Mouse (Mus musculus): ENCODE measurements around the gene Stpg3. TPM values are rescaled to one million over a fixed set of nuclear protein-coding genes. Genes with fewer than 3 reads are reported as not detected.

Stpg3 gene
- polyA plus RNA-seq, 1 experiment from 2014 or later: not detected

- no peak for DNase-seq (ENCODE audit: low spot score)
- H3K4me1 ChIP-seq (replicated peaks; ENCODE audit: control insufficient read depth, insufficient read depth, low read length): peaks cover 5% of the 10 kb centered on the region; the same call in 1 of the 2 replicates
- peak within 1 kb of the TSS; percentile 83 for H3K9ac ChIP-seq (ENCODE audit: low read depth, low read length)
- H3K36me3 ChIP-seq (ENCODE audit: control insufficient read depth, insufficient read depth, low read length): no peaks in the 10 kb centered on the region
- H3K9me3 ChIP-seq (ENCODE audit: control insufficient read depth, low read length): no peaks in the 10 kb centered on the region
- H3K4me2 ChIP-seq (replicated peaks; ENCODE audit: low read depth, low read length): peak within 1 kb of the TSS; percentile 92
- H3K27me3 ChIP-seq (ENCODE audit: control insufficient read depth, insufficient read depth, low read length): no peaks in the 10 kb centered on the region
- peak within 1 kb of the TSS; percentile 85 for H3K4me3 ChIP-seq (ENCODE audit: low read depth, low read length)
- peak within 1 kb of the TSS; percentile 94 for H3K27ac ChIP-seq (ENCODE audit: low read depth, low read length)
- ATAC-seq (ENCODE audit: low FRiP score): no peak
- 0% methylated on average over 17 of the region's 17 CpGs for WGBS
Observed at GRCm38 (mm10) chr2:25224492-25224765, 10.0 kb upstream of the Stpg3 start, which contains the start of gene Tubb4b. Gene Tubb4b (minus strand): TSS chr2:25224702.

- H3K9ac ChIP-seq (ENCODE audit: low read depth, low read length): peak overlapping the region; percentile 83
- peak overlapping the region; percentile 85 for H3K4me3 ChIP-seq (ENCODE audit: low read depth, low read length)
- DNase-seq (ENCODE audit: low spot score): no peak
- no peaks in the 10 kb centered on the region for H3K27me3 ChIP-seq (ENCODE audit: control insufficient read depth, insufficient read depth, low read length)
- H3K4me2 ChIP-seq (replicated peaks; ENCODE audit: low read depth, low read length): peak overlapping the region; percentile 92
- H3K9me3 ChIP-seq (ENCODE audit: control insufficient read depth, low read length): no peaks in the 10 kb centered on the region
- H3K4me1 ChIP-seq (replicated peaks; ENCODE audit: control insufficient read depth, insufficient read depth, low read length): peaks cover 5% of the 10 kb centered on the region; the same call in 1 of the 2 replicates
- ATAC-seq (ENCODE audit: low FRiP score): peak; percentile 39
- WGBS: 2% methylated on average over 53 of the region's 53 CpGs
- peak overlapping the region; percentile 85 for H3K27ac ChIP-seq (ENCODE audit: low read depth, low read length)
- no peaks in the 10 kb centered on the region for H3K36me3 ChIP-seq (ENCODE audit: control insufficient read depth, insufficient read depth, low read length)
Observed at GRCm38 (mm10) chr2:25223681-25224491, 9.4 kb upstream of the Stpg3 start.

DNA sequence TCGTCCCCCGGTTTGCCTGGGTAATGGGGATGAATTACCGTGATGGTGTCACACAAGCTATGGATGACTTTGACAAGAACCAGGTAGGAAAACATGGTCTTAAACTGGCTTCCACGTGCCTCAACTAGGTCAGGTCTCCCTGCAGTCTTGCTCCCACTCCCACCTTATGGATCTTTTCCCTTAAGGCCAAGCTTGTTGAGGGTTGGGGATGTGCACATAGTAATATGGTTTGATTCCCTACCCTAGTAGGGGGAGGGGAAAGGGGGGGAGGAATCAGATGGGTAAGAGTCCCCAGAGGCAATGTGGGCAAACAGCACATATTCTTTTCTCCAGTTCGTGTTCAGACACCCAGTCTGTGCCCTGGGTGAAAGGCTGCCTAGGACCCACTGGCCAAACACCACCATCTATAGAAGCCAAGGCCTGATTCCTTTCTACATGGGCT is 6.9 kb upstream of the Stpg3 start:
- H3K27me3 ChIP-seq (ENCODE audit: control insufficient read depth, insufficient read depth, low read length): no peaks in the 10 kb centered on the region
- no peaks in the 10 kb centered on the region for H3K36me3 ChIP-seq (ENCODE audit: control insufficient read depth, insufficient read depth, low read length)
- DNase-seq (ENCODE audit: low spot score): no peak
- H3K4me3 ChIP-seq (ENCODE audit: low read depth, low read length): no peak overlapping the region
- no peak for ATAC-seq (ENCODE audit: low FRiP score)
- no peak overlapping the region for H3K27ac ChIP-seq (ENCODE audit: low read depth, low read length)
- H3K9me3 ChIP-seq (ENCODE audit: control insufficient read depth, low read length): no peaks in the 10 kb centered on the region
- 80% methylated on average over 5 of the region's 5 CpGs for WGBS
- no peak overlapping the region for H3K4me2 ChIP-seq (replicated peaks; ENCODE audit: low read depth, low read length)
- peaks cover 2% of the 10 kb centered on the region; the same call in 1 of the 2 replicates for H3K4me1 ChIP-seq (replicated peaks; ENCODE audit: control insufficient read depth, insufficient read depth, low read length)
- no peak overlapping the region for H3K9ac ChIP-seq (ENCODE audit: low read depth, low read length)

DNA sequence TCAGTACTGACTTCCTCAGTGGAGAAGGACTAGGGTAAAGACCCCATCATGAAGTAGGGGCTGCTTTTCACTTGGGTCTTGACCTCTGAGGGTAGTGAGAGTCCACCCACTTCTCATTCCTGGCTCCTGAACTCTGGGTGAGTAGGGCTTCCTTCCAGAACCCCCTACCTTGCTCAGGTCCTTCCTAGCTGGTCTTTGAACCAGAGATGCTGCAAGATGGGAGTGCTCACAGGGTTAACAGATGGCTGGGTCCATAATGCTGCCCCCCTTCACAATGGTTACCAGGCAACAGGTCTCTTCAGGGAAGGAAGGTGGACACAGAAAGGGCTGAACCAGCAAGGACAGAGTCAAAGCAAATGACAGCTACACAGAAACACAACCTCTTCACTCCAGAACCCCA is 4.0 kb upstream of the Stpg3 start, which contains the start of gene Fam166a:
Fam166a (plus strand) TSS at position 301 of the 400 bp plus-strand sequence.
- Histone ChIP-seq H3K4me1 (replicated peaks; ENCODE audit: control insufficient read depth, insufficient read depth, low read length) (no peaks in the 10 kb centered on the region), H3K27ac (ENCODE audit: low read depth, low read length) (no peak within 1 kb of the TSS), H3K9ac (ENCODE audit: low read depth, low read length) (no peak within 1 kb of the TSS), H3K36me3 (ENCODE audit: control insufficient read depth, insufficient read depth, low read length) (no peaks in the 10 kb centered on the region), H3K4me2 (replicated peaks; ENCODE audit: low read depth, low read length) (no peak within 1 kb of the TSS), H3K9me3 (ENCODE audit: control insufficient read depth, low read length) (no peaks in the 10 kb centered on the region), H3K27me3 (ENCODE audit: control insufficient read depth, insufficient read depth, low read length) (no peaks in the 10 kb centered on the region), H3K4me3 (ENCODE audit: low read depth, low read length) (no peak within 1 kb of the TSS)
- DNase-seq (ENCODE audit: low spot score): no peak
- no peak for ATAC-seq (ENCODE audit: low FRiP score)

GRCm38 (mm10) chr2:25217666-25218065 is 3.2 kb upstream of the Stpg3 start:
- WGBS: 68% methylated on average over 2 of the region's 2 CpGs
- H3K36me3 ChIP-seq (ENCODE audit: control insufficient read depth, insufficient read depth, low read length): no peaks in the 10 kb centered on the region

GRCm38 (mm10) chr2:25213266-25213865 is 1.1 kb downstream of the Stpg3 start:
- DNase-seq (ENCODE audit: low spot score) (no peak), ATAC-seq (ENCODE audit: low FRiP score) (no peak)
- Histone ChIP-seq H3K4me2 (replicated peaks; ENCODE audit: low read depth, low read length) (no peak overlapping the region), H3K27me3 (ENCODE audit: control insufficient read depth, insufficient read depth, low read length) (no peaks in the 10 kb centered on the region), H3K9me3 (ENCODE audit: control insufficient read depth, low read length) (no peaks in the 10 kb centered on the region), H3K4me3 (ENCODE audit: low read depth, low read length) (no peak overlapping the region), H3K27ac (ENCODE audit: low read depth, low read length) (no peak overlapping the region), H3K4me1 (replicated peaks; ENCODE audit: control insufficient read depth, insufficient read depth, low read length) (peaks cover 6% of the 10 kb centered on the region; the same call in 1 of the 2 replicates), H3K9ac (ENCODE audit: low read depth, low read length) (no peak overlapping the region), H3K36me3 (ENCODE audit: control insufficient read depth, insufficient read depth, low read length) (no peaks in the 10 kb centered on the region)
- WGBS: 67% methylated on average over 23 of the region's 23 CpGs

More at GRCm38 (mm10) chr2:25217666-25218065, 3.2 kb upstream of the Stpg3 start:
- Histone ChIP-seq H3K4me1 (replicated peaks; ENCODE audit: control insufficient read depth, insufficient read depth, low read length) (no peaks in the 10 kb centered on the region), H3K4me3 (ENCODE audit: low read depth, low read length) (no peak overlapping the region), H3K27me3 (ENCODE audit: control insufficient read depth, insufficient read depth, low read length) (no peaks in the 10 kb centered on the region), H3K27ac (ENCODE audit: low read depth, low read length) (no peak overlapping the region), H3K4me2 (replicated peaks; ENCODE audit: low read depth, low read length) (no peak overlapping the region), H3K9me3 (ENCODE audit: control insufficient read depth, low read length) (no peaks in the 10 kb centered on the region), H3K9ac (ENCODE audit: low read depth, low read length) (no peak overlapping the region)
- ATAC-seq (ENCODE audit: low FRiP score) (no peak), DNase-seq (ENCODE audit: low spot score) (no peak)

DNA sequence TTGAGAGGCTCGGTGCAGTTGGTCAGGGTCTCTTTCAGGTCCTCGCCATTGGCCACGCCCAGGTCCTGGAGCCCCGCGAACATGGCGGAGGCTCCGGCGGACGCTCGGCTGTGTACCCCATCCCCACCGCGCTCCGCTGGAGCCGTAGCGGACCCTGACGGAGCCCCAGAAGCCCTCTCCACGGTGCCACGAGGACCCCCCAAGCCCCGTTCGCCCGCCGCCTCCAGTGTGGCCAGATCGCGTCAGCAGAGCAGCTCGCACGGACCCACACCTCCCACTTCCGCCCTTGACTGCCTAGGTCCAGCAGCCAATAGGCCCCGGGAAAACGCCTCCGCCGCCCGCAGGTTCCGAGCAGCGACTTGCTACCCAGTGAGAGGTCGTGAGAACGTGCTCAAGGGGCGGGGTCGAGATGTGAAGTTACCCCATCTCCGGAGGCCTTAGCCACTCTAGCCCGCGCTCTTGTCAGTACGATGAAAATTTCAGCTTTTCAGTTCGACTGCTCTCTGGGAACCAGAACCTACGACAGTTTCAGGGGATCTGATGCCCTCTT is 3.2 kb downstream of the Stpg3 start, which contains the start of gene Nelfb:
Nelfb (minus strand) TSS at position 369 of the 550 bp plus-strand sequence.
- peak within 1 kb of the TSS; percentile 70 for H3K4me2 ChIP-seq (replicated peaks; ENCODE audit: low read depth, low read length)
- peak; percentile 92 for DNase-seq (ENCODE audit: low spot score)
- peak within 1 kb of the TSS; percentile 95 for H3K9ac ChIP-seq (ENCODE audit: low read depth, low read length)
- no peaks in the 10 kb centered on the region for H3K9me3 ChIP-seq (ENCODE audit: control insufficient read depth, low read length)
- H3K27me3 ChIP-seq (ENCODE audit: control insufficient read depth, insufficient read depth, low read length): no peaks in the 10 kb centered on the region
- H3K4me3 ChIP-seq (ENCODE audit: low read depth, low read length): peak within 1 kb of the TSS; percentile 90
- WGBS: under 1% methylated on average over 43 of the region's 44 CpGs
- H3K4me1 ChIP-seq (replicated peaks; ENCODE audit: control insufficient read depth, insufficient read depth, low read length): peaks cover 6% of the 10 kb centered on the region; the same call in 1 of the 2 replicates
- ATAC-seq (ENCODE audit: low FRiP score): peak; percentile 95
- peak within 1 kb of the TSS; percentile 87 for H3K27ac ChIP-seq (ENCODE audit: low read depth, low read length)
- no peaks in the 10 kb centered on the region for H3K36me3 ChIP-seq (ENCODE audit: control insufficient read depth, insufficient read depth, low read length)

DNA sequence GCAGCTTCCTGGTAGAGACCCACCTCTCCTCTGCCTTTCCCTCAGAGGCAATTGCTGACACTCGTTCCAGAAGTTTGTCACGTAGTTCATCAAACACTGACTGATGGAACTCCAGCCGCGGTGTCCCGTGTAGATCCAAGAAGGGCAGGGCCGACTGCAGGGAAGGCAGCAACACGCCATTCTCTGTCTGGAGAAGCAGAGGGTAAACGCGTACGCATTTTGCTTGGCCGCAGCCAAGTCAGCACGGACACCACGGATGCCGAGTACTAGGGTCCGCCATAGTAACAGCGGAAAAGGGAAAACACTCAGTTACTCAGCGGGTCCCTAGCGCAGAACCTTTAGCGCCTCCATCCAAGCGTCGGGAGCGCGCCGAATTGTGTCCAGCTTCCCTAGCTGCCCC is 3.8 kb downstream of the Stpg3 start:
- WGBS: under 1% methylated on average over 24 of the region's 24 CpGs
- ATAC-seq (ENCODE audit: low FRiP score): peak; percentile 55; the same call in 1 of the 2 replicates

More for the DNA sequence above, 3.8 kb downstream of the Stpg3 start:
- H3K4me2 ChIP-seq (replicated peaks; ENCODE audit: low read depth, low read length): peak overlapping the region; percentile 70
- peak overlapping the region; percentile 95 for H3K9ac ChIP-seq (ENCODE audit: low read depth, low read length)
- no peaks in the 10 kb centered on the region for H3K27me3 ChIP-seq (ENCODE audit: control insufficient read depth, insufficient read depth, low read length)
- 0 out of 2 replicates have a peak, but pooled peaks cover 2% of the 10 kb centered on the region for H3K36me3 ChIP-seq (ENCODE audit: control insufficient read depth, insufficient read depth, low read length)
- peaks cover 6% of the 10 kb centered on the region; the same call in 1 of the 2 replicates for H3K4me1 ChIP-seq (replicated peaks; ENCODE audit: control insufficient read depth, insufficient read depth, low read length)
- peak overlapping the region; percentile 90 for H3K4me3 ChIP-seq (ENCODE audit: low read depth, low read length)
- DNase-seq (ENCODE audit: low spot score): no peak
- H3K9me3 ChIP-seq (ENCODE audit: control insufficient read depth, low read length): no peaks in the 10 kb centered on the region
- peak overlapping the region; percentile 87; the same call in 1 of the 2 replicates for H3K27ac ChIP-seq (ENCODE audit: low read depth, low read length)

Measured in hindbrain, embryonic 11.5 days (tissue).